Mouse (Mus musculus) cerebellum, adult 8-10 months (tissue): Measurements from ENCODE around the gene Gm2075.
"Not testable (repeated sequence)": the region's sequence is repeated elsewhere in the genome, so short reads cannot be mapped to it uniquely, and the experiment has no call there.

ENCODE experiments used
- DNase-seq: peaks from one replicate; pipeline ENCODE4 v3.0.0; 2022

Gene Gm2075

DNA sequence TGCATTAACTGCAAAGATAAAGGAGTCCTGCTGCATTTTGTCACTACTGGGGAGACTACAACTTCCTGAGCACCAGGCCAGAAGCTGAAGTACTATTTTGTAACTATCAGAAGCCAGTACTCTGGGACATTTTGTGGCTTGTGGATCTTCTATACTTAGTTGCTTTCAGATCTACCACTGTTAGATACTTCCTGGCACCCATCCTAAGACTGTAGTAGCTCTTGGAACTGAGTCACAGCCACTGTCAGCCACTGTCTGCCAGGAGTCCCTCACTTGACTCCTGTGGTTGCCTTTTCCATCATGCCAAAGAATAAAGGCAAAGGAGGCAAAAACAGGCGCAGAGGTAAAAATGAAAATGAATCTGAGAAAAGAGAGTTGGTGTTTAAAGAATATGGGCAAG, at the start of gene Gm2075:
TSS of gene Gm2075 (plus strand) at position 301 of the 400 bp plus-strand sequence.
- not testable (repeated sequence) for DNase-seq

DNA sequence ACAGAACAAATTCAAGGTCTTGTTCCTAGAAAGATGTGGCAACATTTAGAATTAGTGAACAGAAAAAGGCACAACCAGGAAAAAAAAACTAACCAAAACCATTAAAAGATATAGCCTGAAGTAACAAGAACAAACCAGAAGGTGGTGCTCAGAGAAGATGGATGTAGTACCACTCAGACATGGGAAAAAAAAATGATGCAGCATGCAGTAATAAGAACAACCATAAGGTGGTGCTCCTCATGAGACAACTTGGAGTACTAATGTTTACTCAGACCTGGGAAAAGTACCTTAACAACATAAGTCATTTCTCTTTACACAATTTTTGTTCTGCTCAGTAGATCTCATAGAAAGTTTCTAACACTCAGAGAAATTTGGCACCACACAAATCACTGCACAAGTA, 27.6 kb upstream of the Gm2075 start:
- not testable (repeated sequence) for DNase-seq

DNA sequence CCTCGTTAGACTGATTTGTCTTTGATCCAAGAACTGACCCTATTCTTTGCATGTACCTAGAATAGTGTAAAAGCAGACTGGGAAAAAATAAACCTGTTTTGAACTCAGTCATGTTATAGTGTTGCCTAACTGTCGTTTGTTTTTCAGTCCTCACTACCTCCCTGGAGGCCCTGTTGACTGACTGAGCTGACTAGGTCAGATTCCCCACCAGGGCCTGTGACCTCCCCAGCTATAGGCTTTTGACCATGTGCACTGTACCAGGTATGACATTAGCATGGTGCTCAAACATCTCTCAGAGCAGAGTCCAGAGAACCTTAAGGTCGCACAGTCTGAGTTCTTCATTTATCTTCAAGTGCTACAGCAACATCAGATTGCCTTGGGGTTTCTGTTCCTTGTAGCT, 7.5 kb upstream of the Gm2075 start:
- not testable (repeated sequence) for DNase-seq

DNA sequence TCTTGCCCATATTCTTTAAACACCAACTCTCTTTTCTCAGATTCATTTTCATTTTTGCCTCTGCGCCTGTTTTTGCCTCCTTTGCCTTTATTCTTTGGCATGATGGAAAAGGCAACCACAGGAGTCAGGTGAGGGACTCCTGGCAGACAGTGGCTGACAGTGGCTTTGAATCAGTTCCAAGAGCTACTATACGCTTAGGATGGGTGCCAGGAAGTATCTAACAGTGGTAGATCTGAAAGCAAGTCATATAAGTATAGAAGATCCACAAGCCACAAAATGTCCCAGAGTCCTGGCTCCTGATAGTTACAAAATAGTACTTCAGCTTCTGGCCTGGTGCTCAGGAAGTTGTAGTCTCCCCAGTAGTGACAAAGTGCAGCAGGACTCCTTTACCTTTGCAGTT, 7.0 kb downstream of the Gm2075 start, which contains the start of gene Gm6803:
TSS of gene Gm6803 (minus strand) at position 101 of the 400 bp plus-strand sequence.
- not testable (repeated sequence) for DNase-seq

DNA sequence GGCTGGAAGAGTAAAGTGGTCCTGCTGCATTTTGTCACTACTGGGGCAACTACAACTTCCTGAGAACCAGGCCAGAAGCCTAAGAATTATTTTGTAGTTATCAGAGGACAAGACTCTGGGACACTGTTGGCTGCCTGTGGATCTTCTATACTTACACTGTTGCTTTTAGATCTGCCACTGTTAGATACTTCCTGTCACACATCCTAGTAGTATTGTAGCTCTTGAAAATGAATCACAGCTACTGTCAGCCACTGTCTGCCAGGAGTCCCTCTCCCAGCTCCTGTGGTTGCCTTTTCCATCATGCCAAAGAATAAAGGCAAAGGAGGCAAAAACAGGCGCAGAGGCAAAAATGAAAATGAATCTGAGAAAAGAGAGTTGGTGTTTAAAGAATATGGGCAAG, 15.1 kb downstream of the Gm2075 start, which contains the start of gene Gm2056:
TSS of gene Gm2056 (plus strand) at position 301 of the 400 bp plus-strand sequence.
- DNase-seq = not testable (repeated sequence)

DNA sequence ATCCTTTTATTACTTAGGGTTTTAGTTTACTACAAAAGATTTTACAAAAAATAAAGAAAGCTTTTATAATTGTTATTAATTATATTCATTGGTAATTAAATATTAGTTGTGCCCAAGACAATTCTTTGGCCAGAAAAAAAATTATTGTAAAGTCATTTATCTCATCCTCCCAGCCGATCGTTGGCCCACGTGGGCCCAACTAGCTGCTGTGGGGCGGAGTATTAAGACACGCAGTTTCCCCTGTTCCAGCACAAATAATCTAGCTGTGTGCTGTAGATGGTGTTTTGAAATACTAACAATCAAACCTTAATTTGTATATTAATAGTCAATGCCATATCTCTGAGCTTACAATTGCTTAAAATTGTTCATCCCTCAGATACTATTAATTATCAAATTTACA, 20.6 kb downstream of the Gm2075 start:
- DNase-seq = not testable (repeated sequence)

DNA sequence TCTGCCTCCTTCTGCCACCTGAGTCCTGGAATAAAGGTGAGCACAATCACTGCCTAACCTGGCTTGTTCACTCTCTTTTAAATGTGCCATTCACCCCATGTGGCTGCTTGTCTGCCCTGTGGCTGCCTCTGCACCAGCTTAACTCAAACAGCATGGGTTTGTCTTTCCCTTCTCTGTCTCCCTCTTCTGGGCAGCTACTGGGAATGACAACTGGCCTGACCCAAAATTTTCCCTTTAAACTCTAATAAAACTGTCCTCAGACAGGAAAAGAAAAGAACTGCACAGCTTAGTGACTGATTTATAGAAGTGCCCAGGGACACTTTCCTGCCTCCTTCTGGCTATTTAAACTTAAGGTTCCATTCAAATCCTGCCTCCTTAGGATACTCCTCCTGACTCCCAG, 27.4 kb downstream of the Gm2075 start:
- DNase-seq = not testable (repeated sequence)

DNA sequence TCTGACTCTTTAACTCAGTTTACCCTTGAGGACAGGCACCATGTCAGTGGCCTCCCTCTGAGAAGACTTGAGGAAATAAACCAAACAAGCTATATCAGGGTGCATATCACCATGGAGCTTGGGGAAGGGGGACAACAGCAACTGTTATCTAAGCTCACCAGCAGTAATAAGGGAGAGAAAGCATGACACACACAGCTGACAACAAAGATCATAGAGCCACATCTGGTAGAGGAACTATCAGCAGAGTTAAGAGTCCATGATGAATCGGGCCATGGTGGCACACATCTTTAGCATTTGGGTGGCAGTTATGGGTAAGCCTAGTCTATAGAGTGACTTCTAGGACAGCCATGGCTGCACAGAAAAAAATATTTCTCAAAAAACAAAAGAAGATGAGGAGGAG, 28.1 kb downstream of the Gm2075 start:
- DNase-seq = not testable (repeated sequence)

DNA sequence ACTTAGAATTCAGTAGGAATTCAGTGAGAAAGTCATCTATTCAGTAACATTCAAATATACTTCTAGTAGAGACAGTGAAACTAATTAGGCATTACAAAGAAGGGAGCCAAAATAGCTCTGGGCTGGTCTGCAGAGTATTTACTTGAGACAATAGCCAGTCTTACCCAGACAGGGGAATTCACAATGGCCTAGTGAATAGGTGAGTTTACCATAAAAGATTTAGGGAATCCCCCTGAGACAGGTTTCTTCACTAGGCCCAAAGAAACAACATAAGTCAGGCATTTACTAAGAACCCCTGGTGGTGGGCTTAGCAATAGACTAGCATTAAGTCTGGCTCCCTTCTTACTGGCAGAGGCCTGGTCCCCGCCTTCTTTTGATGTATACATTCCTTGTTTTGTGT, 33.6 kb downstream of the Gm2075 start:
- DNase-seq = not testable (repeated sequence)
